Comparison of ENCODE assay signal across 15 mouse cellular contexts in the genomic region with DNA sequence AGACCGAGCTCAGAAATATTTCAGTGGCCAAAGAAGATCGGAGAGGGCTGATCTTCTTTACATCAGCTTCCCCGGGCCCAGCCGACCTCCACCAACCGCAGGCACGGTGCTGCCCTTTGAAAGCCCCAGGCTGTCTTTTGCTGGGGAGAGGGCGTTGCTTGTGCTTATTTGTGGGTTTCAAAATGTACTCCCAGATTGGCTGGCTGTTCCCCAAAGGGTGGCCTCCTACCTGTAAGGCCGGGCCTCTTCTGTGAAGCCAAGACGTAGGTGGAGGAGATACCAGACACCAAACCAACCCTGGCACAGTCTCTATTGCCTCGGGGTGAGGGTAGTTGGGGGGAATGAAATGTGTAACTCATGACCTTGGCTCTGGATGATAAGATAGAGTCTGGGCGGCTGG.
DNase-seq lines count a peak whose midpoint lies in the region.
"Had no signal": no experiment of that assay in that cellular context is flagged by ENCODE, and none has a peak within 500 bp of the region (broad histone marks: within the 10 kb centered on the region; RNA-seq: fewer than 3 reads in every experiment).

No protein-coding gene starts in this region.

- peak; percentile 26 for DNase-seq in thymus, postnatal 14 days
- DNase-seq in thymus, postnatal 10 days (ENCODE audit: low spot score in 2 of 2): no peak
- DNase-seq in CD8-positive naive resting alpha-beta T cell, adult 2 months (ENCODE audit: low read depth in 2 of 2, low spot score in 2 of 2): peak; percentile 15 to 27
- DNase-seq in fat pad, adult 2 months (ENCODE audit: extremely low read depth, low read depth, low spot score): peak; percentile 69
- DNase-seq in kidney, postnatal 25 days: no peak
- no peak for DNase-seq in embryo, embryonic 9.5 days (ENCODE audit: extremely low spot score)
- DNase-seq in cerebellum, adult 9-11 months: no peak
- DNase-seq: adrenal gland, postnatal 10 days; cerebellum, adult 9-10 months; forebrain, postnatal 0 days; gastrocnemius, postnatal 10 days; heart, postnatal 36 days; kidney, postnatal 14 days; lung, embryonic 14.5 days; lung, postnatal 14 days had no signal

Comparison
In these comparisons a context has a peak if more than half of its experiments do, and no peak if none do; other contexts are left out.
1. DNase-seq: peak in thymus, postnatal 14 days (single experiment), CD8-positive naive resting alpha-beta T cell, adult 2 months (2 of 2) and fat pad, adult 2 months (single experiment); none in thymus, postnatal 10 days (0 of 2), kidney, postnatal 25 days (0 of 2), embryo, embryonic 9.5 days (single experiment) and cerebellum, adult 9-11 months (single experiment).